Mouse (Mus musculus) kidney, postnatal 10 days (tissue): ENCODE measurements around the gene Ddx60.
"Not testable (repeated sequence)": the region's sequence is repeated elsewhere in the genome, so short reads cannot be mapped to it uniquely, and the experiment has no call there.

Experiments
- DNase-seq: peaks from one replicate; pipeline ENCODE4 v3.0.0; 2021; ENCODE audit warnings: mixed read lengths

Gene Ddx60

DNA sequence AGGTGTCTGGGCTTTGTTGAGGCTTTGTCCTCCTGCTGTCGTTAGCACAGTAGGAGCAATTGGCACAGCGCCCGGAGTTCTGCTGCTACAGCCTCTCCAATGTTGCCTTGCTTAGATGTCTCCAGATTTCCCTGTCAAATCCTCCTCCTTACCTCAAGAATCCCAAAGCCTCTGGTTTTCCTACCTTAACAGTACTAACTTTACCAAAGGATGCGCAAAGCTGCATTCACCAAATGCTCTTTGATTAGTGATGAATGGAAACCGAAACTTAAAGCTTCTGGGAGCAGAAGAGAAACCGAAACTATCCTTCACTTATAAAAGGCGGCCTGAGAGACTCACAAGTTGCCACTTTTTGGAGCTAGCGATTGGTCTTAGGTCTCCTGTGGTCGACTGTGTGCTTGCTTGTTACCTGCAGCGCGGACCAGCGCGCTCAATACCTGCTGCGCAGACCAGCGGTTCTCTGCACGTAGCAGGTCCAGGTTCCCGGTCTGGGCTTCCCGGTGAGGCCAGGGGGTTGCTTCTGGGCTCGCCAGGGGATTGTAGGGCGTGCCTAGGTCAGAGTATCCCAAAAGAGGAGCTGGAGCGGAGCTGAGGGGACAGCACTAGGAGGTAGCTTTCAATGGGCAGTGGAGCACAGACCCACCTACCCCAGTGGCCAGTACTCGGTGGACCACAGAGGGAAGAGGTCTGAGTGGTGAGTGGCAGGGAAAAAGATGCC, at the start of gene Ddx60:
Gene Ddx60 (plus strand): TSS at position 311 of the 718 bp plus-strand sequence.
- peak; percentile 87 for DNase-seq

DNA sequence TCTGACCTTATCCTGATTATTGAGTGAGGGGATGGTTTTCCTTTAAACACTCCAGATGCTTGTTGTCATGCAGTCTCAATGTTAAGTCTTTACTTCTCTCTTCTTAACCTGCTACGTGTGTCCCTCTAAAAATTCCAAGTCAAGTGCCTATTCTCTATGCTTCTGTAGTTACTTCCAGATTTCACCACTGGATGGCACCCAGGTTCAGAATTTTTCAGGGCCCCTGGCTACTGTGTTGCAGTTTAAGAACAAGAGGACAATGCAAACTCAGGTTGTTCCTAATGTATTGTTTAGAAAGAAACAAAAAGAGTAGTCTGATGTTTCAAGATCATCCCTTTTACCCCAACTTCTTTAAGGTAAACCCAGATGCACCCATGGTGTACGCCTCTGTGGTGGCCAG, 33.8 kb upstream of the Ddx60 start:
- peak; percentile 77 for DNase-seq

DNA sequence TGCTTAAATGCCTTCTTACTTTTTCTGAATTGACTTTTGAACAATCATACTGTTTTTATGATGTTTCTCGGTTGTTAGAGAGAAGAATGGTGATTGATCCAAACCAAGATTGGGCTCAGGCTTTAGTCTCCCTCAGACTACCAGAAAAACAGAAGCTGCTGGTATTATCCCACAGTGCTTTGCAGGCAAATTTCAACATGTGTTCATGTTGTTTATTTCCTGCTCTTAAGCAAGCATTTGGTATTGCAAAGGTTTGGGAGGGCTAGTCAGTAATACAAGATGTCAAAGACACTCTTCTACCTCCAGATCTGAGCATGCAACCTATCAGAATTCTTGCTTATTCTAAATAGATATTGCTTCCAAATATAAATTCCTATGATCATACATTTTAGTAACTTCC, 31.1 kb upstream of the Ddx60 start:
- DNase-seq: no peak

DNA sequence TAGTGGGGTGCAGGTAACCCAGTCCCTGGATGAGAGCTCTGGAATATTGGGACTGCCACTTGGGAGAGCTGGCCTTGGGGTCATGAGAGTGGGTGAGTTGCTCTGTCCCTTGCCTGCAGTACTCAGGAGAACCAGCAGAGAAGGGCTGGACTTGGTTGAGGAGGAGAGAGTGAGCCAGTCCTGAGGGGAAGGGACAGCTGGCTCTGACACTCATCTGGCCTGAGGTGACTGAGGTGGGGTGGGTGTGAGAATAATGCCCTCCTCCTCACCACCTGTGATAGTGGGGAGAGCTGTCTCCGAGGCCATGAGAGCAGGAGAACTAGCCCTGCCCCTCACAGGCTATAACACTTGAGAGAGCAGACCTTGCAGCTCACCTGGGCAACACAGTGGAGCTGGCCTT, 30.5 kb upstream of the Ddx60 start:
- no peak for DNase-seq

DNA sequence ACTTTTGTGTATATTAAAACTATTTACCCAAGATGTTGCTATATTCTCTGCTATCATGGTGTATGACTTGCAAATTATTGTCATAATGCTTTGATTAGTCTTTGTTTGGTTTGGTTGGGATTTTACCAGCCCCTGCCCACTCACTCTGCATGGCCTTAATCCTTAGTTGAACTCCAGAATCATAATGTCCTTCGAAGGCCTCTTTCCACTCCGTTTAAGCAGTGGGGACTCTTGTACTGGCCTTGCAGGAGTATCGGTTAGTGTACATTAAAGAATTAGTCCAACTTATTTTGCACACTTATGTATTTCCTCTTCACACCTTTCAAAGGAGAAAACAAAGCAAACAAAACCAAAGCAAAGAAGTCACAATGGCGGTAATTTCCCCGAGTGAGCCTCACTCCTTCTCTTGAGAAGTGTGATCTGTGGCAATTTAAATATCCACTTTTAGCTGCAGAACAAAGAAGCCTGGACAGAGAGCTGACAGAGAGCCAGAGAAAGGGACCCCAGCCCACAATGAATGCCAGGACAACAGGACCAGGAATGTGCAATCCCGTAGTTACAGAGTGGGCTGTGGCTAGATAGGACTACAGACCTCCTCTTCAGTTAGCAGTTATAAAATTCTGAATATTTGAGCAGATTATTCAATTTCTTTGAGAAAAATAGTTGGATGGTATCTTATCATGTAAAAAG, 26.7 kb upstream of the Ddx60 start:
- DNase-seq: no peak

DNA sequence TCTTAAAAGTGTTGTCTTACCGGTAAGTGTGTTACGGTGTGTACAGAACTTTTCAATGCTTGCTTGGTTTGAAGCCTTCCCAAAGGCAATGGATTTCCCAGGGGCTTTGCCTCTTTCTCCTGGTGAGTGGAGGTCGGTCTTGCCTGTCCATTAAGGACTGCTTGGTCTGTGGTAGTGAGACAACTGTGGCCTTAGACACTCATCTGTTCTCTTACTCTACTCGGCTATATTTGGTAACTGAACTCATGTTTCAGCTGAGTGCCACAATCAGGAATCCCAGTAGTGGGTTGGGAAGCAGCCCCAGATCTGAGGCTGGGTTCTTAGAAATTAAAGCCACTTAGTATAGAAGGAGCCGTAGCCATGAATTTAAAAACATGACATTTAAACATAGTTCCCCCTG, 25.4 kb upstream of the Ddx60 start, which contains the start of gene Palld:
Gene Palld (minus strand): TSS at position 170 of the 400 bp plus-strand sequence.
- DNase-seq: no peak

DNA sequence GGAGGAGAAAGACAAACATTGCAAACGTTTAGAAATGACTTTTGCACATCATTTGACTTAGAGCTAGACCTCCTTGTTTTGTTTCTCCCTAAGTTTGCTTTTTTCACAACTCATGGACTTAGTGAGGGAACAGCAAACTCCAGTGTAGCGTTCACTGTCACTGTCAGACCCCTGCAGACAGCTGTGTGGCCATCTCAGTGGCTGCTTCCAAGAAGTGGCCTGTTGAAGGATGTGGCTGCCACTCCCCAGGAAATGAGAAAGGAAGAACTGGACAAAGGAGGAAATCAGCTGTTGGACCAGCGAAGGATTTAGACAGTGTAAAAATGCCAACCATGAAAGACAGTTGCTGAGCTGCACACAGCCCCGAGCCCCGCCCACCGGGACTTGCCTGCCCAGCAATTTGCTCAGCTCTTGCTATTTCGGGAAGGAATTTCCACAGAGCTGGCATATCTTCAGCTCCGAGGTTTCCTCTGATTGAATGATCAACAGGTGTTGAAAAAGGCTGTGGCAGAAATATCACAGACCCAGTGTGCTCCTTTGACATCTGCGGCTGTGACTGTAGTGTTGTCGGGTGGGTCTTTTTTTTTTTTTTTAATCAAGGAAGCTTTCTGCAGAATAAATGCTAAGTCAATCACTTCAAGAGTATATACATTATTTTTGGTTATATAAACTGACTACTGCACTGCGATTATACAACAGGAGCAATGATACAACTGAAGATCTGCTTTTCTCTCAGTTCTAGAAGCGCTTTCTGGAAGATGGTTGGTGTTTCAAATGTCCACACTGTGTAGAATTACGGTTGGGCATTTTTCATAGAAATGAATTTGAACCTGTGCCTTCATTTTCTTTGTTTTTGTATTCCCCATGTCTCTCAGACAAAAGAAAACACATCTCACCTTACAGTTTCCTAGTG, 19.3 kb upstream of the Ddx60 start:
- DNase-seq: peak; percentile 60

DNA sequence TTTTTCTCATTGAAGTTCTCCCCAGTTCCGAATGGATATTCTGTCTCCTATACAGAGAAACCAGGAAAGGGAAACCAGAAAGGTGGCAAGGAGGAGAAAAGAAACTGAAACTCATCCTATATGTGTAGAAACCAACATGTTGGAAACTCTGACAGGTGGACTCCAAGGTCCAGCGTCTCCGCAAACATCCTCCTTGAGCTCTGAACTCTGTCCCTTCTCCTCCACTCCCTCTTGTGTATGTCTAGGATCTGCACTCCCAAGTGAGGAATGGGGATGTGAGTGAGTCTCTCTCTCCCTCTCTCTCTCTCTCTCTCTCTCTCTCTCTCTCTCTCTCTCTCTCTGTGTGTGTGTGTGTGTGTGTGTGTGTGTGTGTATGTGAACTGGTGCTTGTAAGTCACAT, 18.6 kb upstream of the Ddx60 start:
- no peak for DNase-seq

DNA sequence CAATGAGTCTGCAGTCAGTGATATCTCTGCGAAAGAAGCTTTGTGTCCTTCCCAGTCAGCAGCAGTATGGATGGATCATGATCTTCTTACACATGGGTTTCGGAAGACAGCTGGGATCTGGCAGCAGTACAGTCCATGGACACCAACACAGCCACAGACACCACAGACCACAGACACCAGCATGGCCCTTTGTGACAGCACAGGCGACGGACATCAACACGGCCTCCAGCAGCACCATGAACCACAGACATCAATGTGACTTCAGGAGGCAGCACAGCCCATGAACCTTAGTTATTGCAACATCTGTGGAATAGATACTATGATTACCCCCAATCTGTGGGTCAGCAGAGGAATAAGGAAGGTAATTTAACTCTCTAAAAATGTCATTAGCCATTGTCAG, 15.1 kb upstream of the Ddx60 start:
- DNase-seq: no peak

DNA sequence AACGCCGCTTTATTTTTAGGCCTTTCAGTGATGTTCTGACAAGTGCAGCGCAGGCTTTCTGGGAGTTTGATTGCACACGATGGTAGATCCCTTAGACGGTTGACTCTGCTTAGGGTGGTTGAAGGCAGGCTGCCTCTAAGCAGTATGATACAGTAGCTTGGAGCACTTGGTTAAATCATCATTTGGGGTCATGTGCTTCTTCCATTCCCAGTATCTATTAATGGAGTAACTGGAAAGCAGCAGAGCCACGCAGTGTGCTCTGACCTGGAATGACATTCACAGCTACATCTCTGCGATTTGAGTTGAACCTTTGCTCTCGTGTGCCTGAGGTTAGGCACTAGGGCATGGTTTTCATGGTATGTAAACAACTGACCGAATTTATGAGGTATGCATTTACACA, 13.9 kb upstream of the Ddx60 start:
- no peak for DNase-seq

DNA sequence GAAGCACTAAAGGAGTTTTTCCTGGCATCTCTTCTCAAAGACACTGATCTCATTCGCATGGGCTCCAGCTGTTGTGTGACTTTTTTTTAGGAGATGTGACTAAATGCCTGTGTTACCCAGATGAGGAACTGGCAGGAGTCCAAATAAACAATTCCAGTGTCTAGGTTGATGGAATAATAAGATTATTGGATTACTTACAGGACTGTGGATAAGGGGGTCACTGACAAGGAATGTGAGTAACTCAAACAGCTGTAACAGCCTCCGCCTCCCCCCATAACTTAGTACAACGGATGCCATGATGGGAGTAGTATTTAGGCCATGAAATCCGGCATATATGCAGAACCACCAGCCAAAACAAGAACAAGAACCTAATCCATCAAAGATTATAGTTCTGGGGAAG, 10.6 kb upstream of the Ddx60 start:
- no peak for DNase-seq

DNA sequence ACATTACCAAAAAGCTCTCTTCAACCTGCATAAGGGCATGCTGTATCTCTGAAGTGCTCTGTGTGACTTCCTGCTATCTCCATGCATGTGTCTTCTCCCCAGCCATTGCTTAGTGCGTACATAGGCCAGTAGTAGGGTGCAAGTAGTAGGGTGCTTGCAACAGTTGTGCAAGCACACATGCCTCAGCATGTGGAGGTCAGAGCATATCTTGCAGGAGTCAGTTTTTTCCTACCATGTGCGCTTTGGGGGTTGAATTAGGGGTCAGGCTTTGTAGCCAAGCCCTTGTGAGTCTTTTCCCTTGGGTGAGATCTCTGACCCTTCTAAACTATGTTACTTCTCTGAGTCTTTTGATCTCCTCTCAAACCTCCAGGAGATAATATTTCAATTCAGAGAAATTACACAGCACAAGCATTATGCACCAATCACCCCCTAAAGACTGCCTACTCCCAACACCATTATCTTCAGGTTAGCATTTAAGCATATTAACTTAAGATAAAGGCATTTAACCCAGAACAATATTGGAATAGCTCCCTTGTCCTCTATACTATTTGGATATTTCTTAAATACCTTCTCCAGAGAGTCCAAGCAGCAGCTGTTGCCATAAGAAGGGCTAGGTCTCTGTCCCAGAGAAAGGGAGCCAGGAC, 8.6 kb upstream of the Ddx60 start:
- no peak for DNase-seq

DNA sequence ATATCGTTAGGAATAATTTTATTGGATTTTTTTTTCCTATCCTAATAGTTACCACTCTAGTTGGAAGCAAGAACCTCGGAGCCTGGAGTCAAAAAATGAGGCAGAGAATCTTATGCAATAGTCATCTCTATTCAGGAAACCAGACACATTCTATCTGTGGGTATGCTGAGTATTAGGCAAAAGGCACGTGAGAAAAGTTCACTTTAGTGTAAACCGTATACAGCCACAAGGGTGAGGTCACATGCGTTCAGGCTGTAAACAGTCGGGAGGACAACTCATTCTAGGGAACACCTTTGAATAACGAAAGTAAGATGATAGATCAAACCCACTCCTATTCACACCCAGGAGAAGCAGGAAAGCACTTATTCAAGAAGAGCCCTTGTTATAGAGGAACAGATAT, 7.5 kb upstream of the Ddx60 start:
- DNase-seq: no peak

DNA sequence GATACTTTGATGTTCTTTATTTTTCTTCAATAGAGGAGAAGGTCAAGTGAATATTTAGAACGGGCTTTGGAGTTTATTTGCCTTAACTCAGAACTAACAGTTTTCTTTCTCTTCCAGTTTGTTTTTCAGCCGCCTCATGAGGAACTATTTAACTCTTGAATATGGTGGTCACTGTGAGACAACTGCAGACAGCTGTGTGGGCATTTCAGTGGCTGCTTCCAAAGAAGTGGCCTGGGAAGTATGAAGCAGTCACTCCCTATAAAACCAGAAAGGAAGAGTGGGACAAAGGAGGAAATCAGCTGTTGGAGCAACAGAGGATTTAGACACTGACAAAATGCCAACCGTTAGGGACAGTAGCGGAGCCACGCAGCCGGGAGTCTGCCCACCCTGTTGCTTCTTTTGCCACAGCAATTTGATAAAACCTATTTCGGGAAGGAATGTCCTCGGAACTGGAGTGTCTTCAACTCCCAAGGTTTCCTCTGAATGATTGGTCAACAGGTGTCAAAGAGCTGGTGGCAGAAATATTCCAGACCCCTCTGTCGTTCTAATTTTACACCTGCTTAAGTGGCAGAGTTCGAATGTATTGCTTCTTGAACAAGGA, 6.3 kb upstream of the Ddx60 start:
- DNase-seq: no peak

DNA sequence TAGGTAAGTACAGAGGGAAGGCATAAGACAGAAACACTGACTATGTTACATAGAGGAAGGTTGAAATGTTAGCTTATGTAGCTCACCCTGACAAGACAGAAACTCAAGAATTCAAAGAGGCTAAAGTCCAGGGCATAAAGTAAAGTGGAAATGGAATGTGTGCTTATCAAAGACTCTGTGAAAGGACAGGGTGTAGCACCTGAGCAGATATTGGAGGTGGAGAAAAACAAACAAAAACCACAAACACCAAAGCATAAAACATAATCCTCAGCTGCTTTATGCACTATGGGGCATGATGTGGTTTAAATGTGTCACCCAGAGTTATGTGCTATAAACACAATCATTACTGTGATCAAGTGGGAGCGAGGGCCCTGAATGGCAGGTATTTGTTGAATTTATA, 3.4 kb upstream of the Ddx60 start:
- no peak for DNase-seq

DNA sequence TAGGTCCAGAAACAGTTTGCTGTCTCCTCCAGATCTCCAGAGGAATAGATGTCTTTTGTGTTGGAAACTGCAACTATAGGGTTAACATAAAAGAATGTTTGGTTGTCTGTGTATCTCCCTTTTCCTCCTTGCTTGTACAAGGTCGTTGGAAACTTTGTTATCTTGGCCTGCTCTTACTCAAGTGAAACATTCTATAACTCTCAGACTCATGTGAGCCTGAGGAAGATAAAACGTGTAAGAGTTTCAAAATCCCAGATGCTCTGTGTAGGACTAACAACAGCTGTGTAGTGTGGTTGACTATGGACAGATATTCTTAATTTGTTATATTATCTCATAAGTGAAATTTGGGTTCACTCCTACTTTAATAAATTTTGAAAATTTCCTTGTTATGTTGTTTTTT, 5.4 kb downstream of the Ddx60 start:
- DNase-seq: no peak

DNA sequence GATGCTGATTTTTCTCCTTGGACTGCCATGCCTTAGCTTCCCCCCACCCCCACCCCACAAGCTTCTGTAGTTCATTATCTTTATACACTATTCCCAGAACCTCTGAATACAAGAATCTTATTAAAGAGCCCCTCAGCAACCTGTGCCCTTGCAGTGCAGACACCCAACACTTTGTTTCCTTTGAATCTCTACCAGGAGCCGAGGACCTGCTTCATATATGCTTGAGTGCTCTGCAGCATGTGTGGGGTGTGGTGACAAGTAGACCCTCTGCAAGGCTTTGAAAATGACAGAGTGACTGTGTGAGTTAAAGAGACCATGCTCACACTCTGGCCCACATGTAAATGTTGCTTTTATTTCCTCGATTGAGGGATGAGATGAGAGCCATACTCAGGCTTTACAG, 9.7 kb downstream of the Ddx60 start:
- no peak for DNase-seq

DNA sequence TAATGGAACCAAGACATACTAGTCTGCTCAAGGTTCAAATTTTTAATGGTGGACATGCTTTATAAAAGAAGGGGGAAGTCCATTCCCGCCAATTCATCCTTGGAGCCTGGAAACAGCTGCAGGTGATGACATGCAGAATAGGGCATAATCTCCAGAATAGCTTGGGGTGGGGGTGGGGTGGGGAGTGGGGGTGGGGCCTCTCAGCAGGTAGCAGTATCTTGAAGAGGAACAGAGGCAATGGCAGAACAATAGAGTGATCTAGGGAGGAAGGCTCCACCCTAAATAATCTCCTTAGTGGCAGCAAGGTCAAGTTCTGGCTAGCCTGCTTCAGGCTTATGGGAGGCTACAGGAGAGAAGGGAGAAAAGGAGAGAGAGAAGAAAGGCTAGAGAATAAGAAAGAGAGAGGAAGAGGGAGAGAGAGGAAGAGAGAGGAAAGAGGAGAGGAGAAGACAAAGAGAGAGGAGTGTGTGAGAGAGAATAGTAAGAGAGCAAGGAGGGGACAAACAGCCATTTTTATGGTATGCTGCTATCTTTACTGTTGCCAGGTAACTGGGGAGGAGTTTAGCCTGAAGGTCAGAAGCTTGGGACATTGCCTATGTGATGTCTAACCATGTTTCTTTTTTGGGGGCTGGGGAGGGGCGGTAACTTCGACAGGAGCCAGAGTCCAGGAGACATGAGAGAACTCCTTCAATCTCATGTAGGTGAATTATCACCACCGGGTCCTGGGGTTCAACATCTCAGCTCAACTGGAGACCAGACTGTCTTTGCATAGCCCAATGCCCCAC, 36.9 kb downstream of the Ddx60 start:
- DNase-seq: not testable (repeated sequence)

DNA sequence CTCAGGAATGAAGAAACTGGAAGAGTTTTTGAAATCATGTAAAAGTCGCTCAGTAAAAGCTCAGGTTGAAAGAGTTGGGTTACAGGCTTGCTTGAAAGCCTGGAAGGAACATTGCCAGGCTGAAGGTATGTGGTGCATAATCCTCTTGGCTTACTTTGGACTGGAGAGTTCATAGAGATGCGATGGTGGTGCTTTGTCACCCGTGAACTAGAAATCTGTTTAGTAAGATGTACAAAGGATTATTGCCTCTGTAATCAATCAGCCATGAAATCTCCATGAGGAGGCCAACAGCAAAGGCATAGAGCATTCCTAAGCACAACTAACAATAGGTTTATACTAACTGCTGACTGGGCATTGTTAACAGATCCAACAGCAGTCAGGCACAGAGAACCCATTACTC, 41.7 kb downstream of the Ddx60 start:
- no peak for DNase-seq

DNA sequence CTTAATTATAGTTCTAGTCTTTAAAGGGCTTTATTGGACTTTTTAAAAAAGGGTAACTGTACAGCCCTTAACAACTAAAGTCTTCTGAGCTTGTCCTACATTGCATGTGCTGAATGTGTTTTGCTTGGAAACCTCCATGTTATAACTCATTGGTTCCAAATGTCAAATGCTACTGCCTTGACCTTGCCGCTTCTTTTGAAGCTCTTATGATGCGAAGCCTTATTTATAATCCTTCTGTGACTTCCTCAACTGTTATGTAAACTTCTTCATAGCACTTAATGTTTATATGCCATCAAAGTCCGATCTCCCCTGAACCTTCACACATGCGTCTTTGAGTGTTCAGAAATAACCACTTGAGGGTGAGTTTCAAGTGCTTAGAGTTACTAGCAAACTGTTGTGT, 57.1 kb downstream of the Ddx60 start:
- peak; percentile 10 for DNase-seq

DNA sequence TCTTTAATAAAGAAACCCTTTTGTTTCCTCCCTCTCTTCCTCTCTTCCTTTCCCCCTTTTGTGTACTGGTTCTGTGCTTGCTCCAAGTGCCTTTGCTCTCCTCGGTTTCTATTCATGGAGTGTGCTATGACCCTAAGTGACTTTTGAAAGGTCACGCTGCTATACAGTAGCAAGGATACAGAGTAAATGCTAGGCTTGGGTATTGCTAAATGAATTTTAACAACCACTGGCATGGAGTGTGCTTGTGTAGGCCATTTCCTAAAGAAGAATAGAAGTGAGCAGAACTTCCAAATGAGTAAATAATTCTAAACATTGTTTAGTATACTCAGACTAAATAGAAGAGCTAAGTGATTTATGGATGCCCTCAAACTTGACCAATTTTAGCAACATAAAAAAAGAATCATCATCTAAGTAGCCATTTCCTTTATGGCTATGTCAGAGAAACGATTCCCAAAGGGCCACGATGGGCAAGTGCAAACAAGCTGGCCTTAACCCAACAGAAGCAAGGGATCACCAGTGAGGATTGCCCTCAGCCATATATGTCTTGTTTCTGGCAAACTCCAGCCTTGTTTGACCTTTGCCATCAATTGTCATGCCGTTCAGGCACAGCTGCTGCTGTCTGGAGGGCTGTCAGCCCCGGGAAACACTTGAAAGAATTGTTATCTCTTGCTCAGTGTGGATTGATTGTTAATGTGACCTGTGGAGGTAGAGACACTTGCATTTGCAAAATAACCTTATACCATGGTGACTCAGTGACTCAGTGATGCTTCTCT, 58.0 kb downstream of the Ddx60 start:
- peak; percentile 72 for DNase-seq
